Mouse (Mus musculus) mesoderm, embryonic 11.5 days (tissue): ENCODE results near the gene Ap1m2.
"Not testable (repeated sequence)": the region's sequence is repeated elsewhere in the genome, so short reads cannot be mapped to it uniquely, and the experiment has no call there.

Source experiments
- DNase-seq: peaks from one replicate; pipeline ENCODE4 v3.0.0-alpha.2; 2012; ENCODE audit warnings: low read depth, low spot score

The Ap1m2 gene

GRCm38 (mm10) chr9:21327569-21327968 lies 15.4 kb upstream of the Ap1m2 start:
- DNase-seq, result no peak

DNA sequence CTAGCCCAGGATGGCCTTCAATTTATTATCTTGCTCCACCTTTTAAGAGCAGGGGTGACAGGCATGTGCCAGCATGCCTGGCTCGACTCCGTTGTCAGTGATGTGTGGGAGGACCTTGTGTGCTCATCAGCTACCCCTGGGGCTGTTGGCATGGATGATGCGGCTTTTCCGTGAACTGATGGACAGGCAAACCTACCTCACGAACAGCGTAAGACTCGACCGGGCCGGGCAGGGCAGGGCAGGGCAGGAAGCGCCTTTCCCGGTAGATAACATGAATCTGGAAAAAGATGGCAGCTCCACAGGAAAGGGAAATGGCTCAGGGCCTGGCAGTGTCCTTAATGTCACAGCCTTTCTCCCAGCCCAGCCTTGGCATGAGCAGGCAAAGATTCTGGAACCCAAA lies 12.1 kb upstream of the Ap1m2 start:
- no peak for DNase-seq

DNA sequence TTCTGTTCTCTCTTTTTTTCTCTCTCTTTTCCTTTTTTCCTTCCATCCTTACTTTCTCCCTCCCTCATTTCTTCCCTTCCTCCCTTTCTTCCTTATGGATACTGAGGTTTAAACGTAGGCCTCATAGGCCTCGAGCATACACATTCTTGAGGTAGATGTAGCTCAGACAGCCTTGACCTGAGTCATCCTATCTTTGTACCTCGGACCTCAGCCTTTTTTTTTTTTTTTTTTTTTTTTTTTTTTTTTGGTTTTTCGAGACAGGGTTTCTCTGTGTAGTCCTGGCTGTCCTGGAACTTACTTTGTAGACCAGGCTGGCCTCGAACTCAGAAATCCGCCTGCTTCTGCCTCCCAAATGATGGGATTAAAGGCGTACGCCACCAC lies 10.8 kb upstream of the Ap1m2 start:
- DNase-seq, result not testable (repeated sequence)

GRCm38 (mm10) chr9:21322211-21322916 lies 10.2 kb upstream of the Ap1m2 start:
- no peak for DNase-seq

DNA sequence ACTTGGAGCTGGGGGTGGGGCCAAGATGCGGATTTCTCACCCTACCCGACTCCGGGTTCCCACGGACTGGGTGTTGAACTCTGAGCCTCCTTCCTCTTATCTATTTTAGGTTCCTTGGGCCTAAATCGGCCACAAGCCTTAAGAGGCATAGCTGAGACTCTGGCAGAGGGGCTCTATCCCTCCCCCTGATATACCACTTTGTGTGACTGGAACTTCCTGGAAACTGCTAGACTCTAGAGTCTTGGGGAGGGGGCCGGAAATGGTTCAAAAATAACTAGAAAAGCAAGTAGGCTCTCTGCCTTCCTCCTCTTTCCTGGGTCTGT lies 9.3 kb upstream of the Ap1m2 start:
- no peak for DNase-seq

GRCm38 (mm10) chr9:21320619-21321512 lies 8.7 kb upstream of the Ap1m2 start, which contains the start of gene Slc44a2:
Slc44a2 (plus strand) TSS chr9:21320698.
- DNase-seq, result peak; percentile 85

- DNase-seq, result no peak
These were observed 8.1 kb upstream of the Ap1m2 start for GRCm38 (mm10) chr9:21320280-21320618.

DNA sequence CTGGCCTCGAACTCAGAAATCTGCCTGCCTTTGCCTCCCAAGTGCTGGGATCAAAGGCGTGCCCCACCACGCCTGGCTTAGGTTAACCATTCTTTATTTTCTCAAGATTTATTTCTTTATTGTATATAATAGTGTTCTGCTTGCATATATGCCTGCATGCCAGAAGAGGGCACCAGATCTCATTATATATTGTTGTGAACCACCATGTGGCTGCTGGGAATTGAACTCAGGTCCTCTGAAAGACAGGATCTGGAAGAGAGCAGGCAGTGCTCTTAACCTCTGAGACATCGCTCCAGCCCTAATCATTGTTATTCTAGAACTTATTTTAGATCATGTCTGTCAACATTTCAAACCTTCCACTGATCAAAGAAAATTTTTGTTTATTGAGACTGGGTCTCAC lies 7.4 kb upstream of the Ap1m2 start:
- no peak for DNase-seq

GRCm38 (mm10) chr9:21318792-21319191 lies 6.7 kb upstream of the Ap1m2 start:
- DNase-seq, result no peak

DNA sequence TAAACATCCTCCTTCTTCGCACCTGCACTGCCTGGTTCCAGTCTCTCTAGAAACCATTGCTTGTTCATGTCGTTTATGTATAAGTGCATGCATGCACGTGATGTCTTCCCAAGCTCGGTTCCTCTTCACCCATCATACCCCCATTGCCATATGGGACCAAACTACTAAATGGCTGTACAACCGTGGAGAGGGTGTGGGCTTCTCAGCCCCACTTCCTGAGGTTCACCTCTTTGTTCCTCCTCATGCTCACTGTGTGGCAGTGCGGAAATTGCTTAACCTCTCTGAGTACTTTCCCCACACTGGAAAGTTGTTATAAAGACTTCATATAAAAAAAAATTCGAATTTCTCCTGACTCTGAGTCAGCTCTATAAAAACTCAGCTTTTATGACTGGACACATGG lies 4.6 kb upstream of the Ap1m2 start:
- no peak for DNase-seq

DNA sequence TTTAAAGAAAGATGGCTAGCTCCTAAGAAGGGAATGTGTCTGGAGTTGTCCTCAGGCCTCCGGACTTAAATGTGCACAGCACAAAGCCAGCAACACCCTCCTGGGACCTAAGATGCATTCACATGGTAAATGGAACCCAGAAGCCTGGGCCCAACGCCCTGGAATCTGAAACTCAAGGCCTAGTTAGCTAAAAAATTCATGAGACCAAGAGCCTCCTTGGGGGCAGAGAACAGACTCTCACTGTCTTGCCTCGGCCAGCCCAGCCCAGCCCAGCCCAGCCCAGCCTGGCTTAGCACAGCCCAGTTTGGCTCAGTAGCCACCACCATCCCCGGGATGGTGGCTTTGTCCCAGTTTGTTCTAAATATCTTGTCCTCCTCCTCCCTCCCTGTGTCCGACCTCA lies 3.3 kb upstream of the Ap1m2 start:
- no peak for DNase-seq

- DNase-seq, result no peak
These were observed 2.4 kb upstream of the Ap1m2 start for GRCm38 (mm10) chr9:21314367-21315140.

- peak; percentile 89 for DNase-seq
These were observed 1.3 kb upstream of the Ap1m2 start for GRCm38 (mm10) chr9:21313394-21313793.

DNA sequence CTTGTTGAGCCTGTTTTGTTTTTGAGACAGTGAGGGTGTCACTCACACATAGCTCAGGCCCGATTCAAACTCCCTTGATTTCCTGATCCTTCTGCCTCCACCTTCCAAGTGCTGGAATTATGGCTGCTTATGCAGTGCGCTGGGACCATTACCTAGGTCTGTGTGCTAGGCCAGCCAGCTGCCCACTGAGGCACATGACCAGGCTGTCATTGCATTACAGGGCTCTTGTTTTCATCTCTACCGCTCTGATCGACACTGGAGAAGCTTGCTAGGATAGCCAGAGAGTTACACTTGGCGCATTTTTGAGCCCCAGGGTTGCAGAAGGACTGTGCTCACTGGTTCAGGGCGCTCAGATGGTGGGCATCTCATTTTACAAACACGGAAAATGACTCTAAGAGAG lies 442 bp downstream of the Ap1m2 start:
- no peak for DNase-seq

DNA sequence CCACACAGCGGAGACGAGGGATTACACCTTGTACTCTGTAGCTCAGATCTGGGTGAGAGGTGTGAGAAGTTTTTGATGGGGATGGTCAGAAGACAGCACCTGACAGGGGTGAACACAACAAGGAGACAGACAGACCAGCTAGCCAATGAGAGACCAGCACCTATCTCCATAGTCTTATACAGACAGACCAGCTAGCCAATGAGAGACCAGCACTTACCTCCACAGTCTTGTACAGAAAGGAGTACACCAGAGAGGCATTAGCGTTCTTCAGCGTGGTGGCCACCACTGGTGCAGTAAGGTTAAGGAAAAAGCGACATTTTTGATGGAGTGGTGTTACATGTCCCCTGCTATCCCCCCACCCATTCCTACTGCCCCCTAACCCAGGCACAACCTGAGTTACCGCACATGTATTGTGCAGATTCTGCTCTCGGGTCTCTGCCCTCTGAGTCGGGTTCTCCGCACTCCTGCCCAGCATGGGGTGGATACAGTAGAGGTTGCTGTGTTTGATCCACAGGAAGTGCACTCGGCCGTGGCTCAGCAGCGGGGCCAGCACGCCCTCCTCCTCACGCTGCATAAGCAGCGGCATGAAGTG lies 2.9 kb downstream of the Ap1m2 start:
- DNase-seq, result no peak

DNA sequence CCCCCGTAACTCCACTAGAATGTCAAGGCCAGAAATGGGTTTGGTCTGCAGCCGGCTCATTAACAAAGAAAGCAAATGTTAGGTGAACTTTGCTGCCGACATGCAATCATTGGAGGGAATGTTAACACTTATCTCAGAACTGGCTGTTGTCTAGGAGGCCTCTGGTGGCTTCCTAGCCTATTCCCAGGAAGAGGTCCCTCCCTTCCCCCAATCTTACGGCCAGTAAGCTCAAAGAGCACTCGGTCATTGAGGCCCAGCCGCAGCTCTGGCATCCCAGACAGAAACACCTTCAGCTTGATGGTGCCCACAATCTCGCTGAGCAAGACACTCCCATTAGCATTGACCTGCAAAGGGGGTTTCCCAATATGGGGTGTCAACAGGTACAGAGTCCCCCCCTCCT lies 7.1 kb downstream of the Ap1m2 start:
- DNase-seq, result no peak

DNA sequence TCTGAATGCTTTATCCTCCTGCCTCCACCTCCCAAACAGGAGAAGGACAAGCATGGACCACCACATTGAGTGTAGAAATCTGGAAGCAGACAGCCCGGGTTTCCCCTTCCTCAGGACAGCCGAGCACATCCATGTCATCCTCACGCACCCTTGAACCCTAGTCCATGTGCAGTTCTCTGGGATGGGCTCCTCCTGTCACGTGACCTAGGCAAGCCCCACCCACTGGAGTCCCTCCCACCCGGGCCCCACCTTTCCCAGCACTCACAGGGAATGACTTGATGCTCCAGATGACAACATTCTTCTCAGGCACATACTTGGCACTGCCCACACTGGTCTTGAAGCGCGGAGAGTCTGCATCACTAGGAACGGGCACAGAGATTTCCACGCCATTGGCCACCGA lies 13.1 kb downstream of the Ap1m2 start:
- DNase-seq, result no peak

DNA sequence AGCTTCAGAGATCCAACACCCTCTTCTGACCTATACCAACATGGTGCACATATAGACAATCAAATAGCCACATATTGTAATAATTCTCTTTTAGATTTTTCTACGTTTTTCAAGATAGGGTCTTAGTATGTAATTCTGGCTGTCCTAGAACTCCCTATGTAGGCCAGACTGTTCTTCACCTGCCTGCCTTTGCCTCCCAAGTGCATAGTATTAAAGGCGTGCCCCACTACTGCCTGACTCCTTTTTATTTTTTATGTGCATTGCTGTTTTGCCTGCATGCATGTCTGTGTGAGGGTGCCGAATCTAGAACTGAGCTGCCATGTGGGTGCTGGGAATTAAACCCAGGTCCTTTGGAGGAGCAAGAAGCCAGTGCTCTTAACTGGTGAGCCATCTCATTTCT lies 19.9 kb downstream of the Ap1m2 start:
- DNase-seq, result no peak

GRCm38 (mm10) chr9:21291868-21292267 lies 20.3 kb downstream of the Ap1m2 start:
- DNase-seq, result not testable (repeated sequence)

DNA sequence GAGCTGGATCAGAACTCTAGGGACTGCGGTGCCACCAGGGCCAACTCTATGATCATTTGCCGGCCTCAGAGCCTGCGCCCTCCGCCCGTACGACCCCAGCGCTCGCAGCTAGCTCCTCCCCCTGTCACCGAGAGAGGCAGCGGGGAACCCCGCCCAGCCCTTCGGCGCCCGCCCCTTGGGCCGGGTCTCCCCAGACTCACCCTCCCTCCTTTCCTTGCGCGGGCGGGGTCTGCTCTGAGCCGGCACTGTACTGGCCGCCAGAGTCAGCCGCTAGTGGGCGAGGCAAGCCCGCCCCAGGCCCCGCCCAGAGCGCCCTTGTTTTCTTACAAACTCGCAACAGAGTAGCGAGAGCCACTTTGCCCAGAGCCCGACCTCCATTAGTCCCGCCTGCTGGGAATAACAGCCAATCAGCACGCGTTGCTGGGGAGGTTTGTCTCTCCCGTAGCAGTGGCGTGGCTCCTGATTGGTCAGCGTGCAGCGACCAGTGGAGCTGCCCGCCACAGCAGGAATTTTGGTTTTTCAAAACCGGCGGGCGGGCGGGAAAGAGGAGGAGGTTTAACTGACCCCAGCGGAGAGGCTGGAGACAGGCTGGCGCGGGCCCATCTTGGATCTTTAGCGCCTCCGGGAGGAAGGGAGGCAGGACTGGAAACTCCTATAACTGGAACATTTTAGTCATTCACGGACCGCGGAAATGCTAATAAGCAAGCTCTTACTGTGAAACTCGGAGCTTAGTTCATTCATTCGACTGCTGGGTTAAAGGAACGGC lies 20.9 kb downstream of the Ap1m2 start, which contains the start of gene Cdkn2d:
Gene Cdkn2d, minus strand, starts transcription at position 386 of the 766 bp plus-strand sequence.
- peak; percentile 100 for DNase-seq

- DNase-seq, result peak; percentile 36
These were observed 21.5 kb downstream of the Ap1m2 start for GRCm38 (mm10) chr9:21290589-21290988.
